Mouse (Mus musculus) gastrocnemius, adult 18-20 months (tissue): Measurements from ENCODE around the gene S100a9. TPM values are rescaled to one million over a fixed set of nuclear protein-coding genes. Genes with fewer than 3 reads are reported as not detected.

Experiments
- total RNA-seq, 2 experiments: library from RNA; stranded (reverse); gene quantifications; 2 replicates each; pipeline ENCODE4 v1.2.3; 2021

S100a9 gene
- total RNA-seq, 2 experiments from 2014 or later = not detected

Other genes starting within 250 kb of the S100a9 start
- 1 to 10 TPM; 6.0 to 7.1 TPM for gene Npr1, start 229.9 kb downstream of the S100a9 start, total RNA-seq
- 10 to 100 TPM; 25.2 to 26.7 TPM for gene Ilf2, start 219.6 kb downstream of the S100a9 start, total RNA-seq
- gene Snapin, start 204.7 kb downstream of the S100a9 start, total RNA-seq = 10 to 100 TPM; 78.8 to 79.5 TPM
- gene Chtop, start 186.2 kb downstream of the S100a9 start, total RNA-seq = 100 to 1,000 TPM in 1 of 2 experiments, 10 to 100 TPM in 1; 88.7 to 103 TPM
- gene S100a1, start 181.3 kb downstream of the S100a9 start, total RNA-seq = 100 to 1,000 TPM; 205 to 220 TPM
- gene S100a13, start 181.3 kb downstream of the S100a9 start, total RNA-seq = 10 to 100 TPM; 10.4 to 14.4 TPM
- gene S100a14, start 168.9 kb downstream of the S100a9 start, total RNA-seq = under 1 TPM in 1 of 2 experiments, not detected in 1; 0.39 TPM
- 10 to 100 TPM; 51.3 to 58.8 TPM for gene S100a16, start 158.5 kb downstream of the S100a9 start, total RNA-seq
- not detected for gene S100a3, start 135.1 kb downstream of the S100a9 start, total RNA-seq
- gene S100a2, start 105.5 kb downstream of the S100a9 start, total RNA-seq = not detected
- gene Gm42674, start 93.8 kb downstream of the S100a9 start, total RNA-seq = not detected
- 10 to 100 TPM; 10.1 to 17.7 TPM for gene S100a4, start 92.0 kb downstream of the S100a9 start, total RNA-seq
- gene S100a5, start 87.2 kb downstream of the S100a9 start, total RNA-seq = 1 to 10 TPM in 1 of 2 experiments, not detected in 1; 2.5 TPM
- 100 to 1,000 TPM in 1 of 2 experiments, 10 to 100 TPM in 1; 63.5 to 106 TPM for gene S100a6, start 82.8 kb downstream of the S100a9 start, total RNA-seq
- gene S100a7a, start 41.7 kb downstream of the S100a9 start, total RNA-seq = not detected
- not detected for gene S100a8, start 26.7 kb downstream of the S100a9 start, total RNA-seq
- not detected for gene Pglyrp4, start 31.2 kb upstream of the S100a9 start, total RNA-seq
- gene Gm5849, start 82.2 kb upstream of the S100a9 start, total RNA-seq = not detected